Mouse (Mus musculus) liver, embryonic 14.5 days (tissue): ENCODE data around the gene Myl3.

ENCODE experiments used
- CTCF ChIP-seq: IDR thresholded peaks from 2 replicates; pipeline ENCODE4 v1.5.1; 2016; ENCODE audit warnings: antibody characterized with exemption, low read depth, control low read depth
- EP300 ChIP-seq: IDR thresholded peaks from 2 replicates; pipeline ENCODE4 v1.6.1; 2016; ENCODE audit warnings: antibody characterized with exemption, low read depth

DNA sequence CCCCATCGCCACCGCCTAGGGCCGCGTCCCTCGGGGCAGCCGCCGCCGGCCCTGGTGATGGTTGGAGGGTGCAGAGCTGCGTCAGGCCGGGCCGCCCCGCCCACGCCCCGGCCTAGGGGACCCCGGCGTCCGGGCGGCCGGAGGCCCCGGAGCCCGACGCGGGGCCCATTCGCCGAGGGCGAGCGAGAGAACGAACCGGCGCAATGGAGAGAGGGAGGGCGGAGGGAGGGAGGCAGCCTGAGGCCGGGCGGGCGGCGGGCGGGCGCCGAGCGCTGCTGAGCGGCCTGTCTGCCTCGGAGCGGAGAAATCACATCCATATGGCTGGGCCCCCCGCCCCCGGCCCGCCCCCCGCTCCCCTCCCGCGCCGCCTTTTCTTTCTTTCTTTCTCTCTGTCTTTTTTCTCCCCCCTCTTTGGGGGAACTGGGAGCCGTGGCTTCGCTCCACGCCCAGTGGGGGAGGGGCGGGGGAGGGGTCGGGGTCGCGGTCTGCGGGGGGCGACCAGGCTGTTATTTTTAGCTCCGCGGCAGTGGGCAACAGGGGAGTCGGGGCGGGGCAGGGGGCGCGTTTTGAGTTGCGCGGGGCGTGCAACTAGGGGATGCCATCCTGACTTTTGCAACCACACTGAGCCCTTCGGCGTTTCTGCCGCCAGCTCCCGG lies 762 bp downstream of the Myl3 start:
- no peak for TF ChIP-seq CTCF
- TF ChIP-seq EP300 = no peak
